Mouse (Mus musculus) G1E (cell line): ENCODE results near the gene Exoc6.

Experiments
- CTCF ChIP-seq: IDR thresholded peaks from 2 replicates; pipeline ENCODE4 v1.5.1; 2012; ENCODE audit warnings: low read depth, low read length, inconsistent platforms, mixed read lengths
- GATA1 ChIP-seq: IDR thresholded peaks from 2 replicates; pipeline ENCODE4 v1.6.1; 2012; ENCODE audit warnings: borderline replicate concordance, low read length, inconsistent platforms, mixed read lengths
- GATA2 ChIP-seq: IDR thresholded peaks from 2 replicates; pipeline ENCODE4 v1.6.1; 2012; ENCODE audit warnings: low read depth, low read length, inconsistent platforms, borderline replicate concordance

GRCm38 (mm10) chr19:37569186-37569754 lies 19.1 kb downstream of the Exoc6 start:
- TF ChIP-seq CTCF = no peak
- TF ChIP-seq GATA1 = no peak
- no peak for TF ChIP-seq GATA2
